Mouse (Mus musculus): Measurements from ENCODE around the gene Gabpb1. TPM values are rescaled to one million over a fixed set of nuclear protein-coding genes. Genes with fewer than 3 reads are reported as not detected.

Gene Gabpb1
- polyA plus RNA-seq, 1 experiment from 2014 or later: 47.9 TPM

Other genes with a start within 250 kb of the Gabpb1 start
- gene Atp8b4, start 175.7 kb downstream of the Gabpb1 start, polyA plus RNA-seq (2015; fragmentation: Nextera tagmentation; extraction: Ambion mirVana): 0.06 TPM in 1 of 2 replicates, not detected in the other
- 6.0 and 7.0 TPM in 2 replicates for gene Slc27a2, start 123.9 kb downstream of the Gabpb1 start, polyA plus RNA-seq (2015; fragmentation: Nextera tagmentation; extraction: Ambion mirVana)
- gene Hdc, start 57.0 kb downstream of the Gabpb1 start, polyA plus RNA-seq (2015; fragmentation: Nextera tagmentation; extraction: Ambion mirVana): 0.15 and 0.58 TPM in 2 replicates
- 31.5 and 35.7 TPM in 2 replicates for gene Usp8, start 31.0 kb upstream of the Gabpb1 start, polyA plus RNA-seq (2015; fragmentation: Nextera tagmentation; extraction: Ambion mirVana)
- 2.1 and 2.9 TPM in 2 replicates for gene Usp50, start 107.1 kb upstream of the Gabpb1 start, polyA plus RNA-seq (2015; fragmentation: Nextera tagmentation; extraction: Ambion mirVana)
- gene Trpm7, start 199.9 kb upstream of the Gabpb1 start, polyA plus RNA-seq (2015; fragmentation: Nextera tagmentation; extraction: Ambion mirVana): 30.0 and 36.1 TPM in 2 replicates

All from neural tube, embryonic 13.5 days (tissue).